Mouse (Mus musculus) hematopoietic stem cell, adult 5-6 weeks (primary cell): Measurements from ENCODE around the gene Iqck. TPM values are rescaled to one million over a fixed set of nuclear protein-coding genes. Genes with fewer than 3 reads are reported as not detected.

Source experiments
- ATAC-seq, 2 experiments: fragments of 125-278 bp in 1 of 2; replicated peaks in 1 of 2; 2 replicates each; pipeline ENCODE4 v1.8.0; 2016 to 2017; ENCODE audit warnings: inconsistent platforms in 2 of 2, mild to moderate bottlenecking in 2 of 2, moderate number of reproducible peaks in 2 of 2, low read depth in 1 of 2, moderate TSS enrichment in 1 of 2; ENCODE audit not compliant: low FRiP score in 2 of 2, poor library complexity in 2 of 2, severe bottlenecking in 2 of 2, insufficient read depth in 1 of 2, low TSS enrichment in 1 of 2
- total RNA-seq: library from RNA; stranded (forward); fragments of 172-1452, 232-1000 nt; gene quantifications from 2 replicates; pipeline ENCODE4 v1.2.3, GENCODE M21; 2017

Gene Iqck
- 0.99 and 2.0 TPM in 2 replicates for total RNA-seq

- ATAC-seq = peak; percentile 93 to 95
These were observed at the start of gene Iqck for GRCm38 (mm10) chr7:118855171-118855876. TSS of gene Iqck (plus strand) at chr7:118855752.

- ATAC-seq = no peak
These were observed 48.7 kb upstream of the Iqck start for GRCm38 (mm10) chr7:118806631-118807411.

- ATAC-seq = no peak
These were observed 47.7 kb upstream of the Iqck start for GRCm38 (mm10) chr7:118807899-118808298.

- no peak for ATAC-seq
These were observed 44.0 kb upstream of the Iqck start for GRCm38 (mm10) chr7:118811407-118812106.

GRCm38 (mm10) chr7:118813592-118813991 is 42.0 kb upstream of the Iqck start:
- no peak for ATAC-seq

- ATAC-seq = no peak
These were observed 39.3 kb upstream of the Iqck start for GRCm38 (mm10) chr7:118816275-118816674.

GRCm38 (mm10) chr7:118817741-118818140 is 37.8 kb upstream of the Iqck start:
- no peak for ATAC-seq

- no peak for ATAC-seq
These were observed 35.9 kb upstream of the Iqck start for GRCm38 (mm10) chr7:118819666-118820065.

GRCm38 (mm10) chr7:118821356-118821755 is 34.2 kb upstream of the Iqck start:
- ATAC-seq = no peak

- no peak for ATAC-seq
These were observed 33.5 kb upstream of the Iqck start for GRCm38 (mm10) chr7:118821887-118822556.

GRCm38 (mm10) chr7:118824451-118824850 is 31.1 kb upstream of the Iqck start:
- ATAC-seq = no peak

- ATAC-seq = peak; percentile 40 to 44; a peak in 2 of 4 replicates
These were observed 27.6 kb upstream of the Iqck start for GRCm38 (mm10) chr7:118827975-118828416.

- no peak for ATAC-seq
These were observed 17.7 kb upstream of the Iqck start for GRCm38 (mm10) chr7:118837901-118838300.

GRCm38 (mm10) chr7:118841030-118841745 is 14.4 kb upstream of the Iqck start:
- no peak for ATAC-seq

GRCm38 (mm10) chr7:118841796-118842195 is 13.8 kb upstream of the Iqck start:
- ATAC-seq = 0 out of 4 replicates have a peak, but pooled peaks have one; percentile 21 to 35

GRCm38 (mm10) chr7:118842938-118843337 is 12.6 kb upstream of the Iqck start:
- no peak for ATAC-seq

- no peak for ATAC-seq
These were observed 10.4 kb upstream of the Iqck start for GRCm38 (mm10) chr7:118845141-118845540.
